ENCODE assay signal across 12 mouse cellular contexts in the genomic region with DNA sequence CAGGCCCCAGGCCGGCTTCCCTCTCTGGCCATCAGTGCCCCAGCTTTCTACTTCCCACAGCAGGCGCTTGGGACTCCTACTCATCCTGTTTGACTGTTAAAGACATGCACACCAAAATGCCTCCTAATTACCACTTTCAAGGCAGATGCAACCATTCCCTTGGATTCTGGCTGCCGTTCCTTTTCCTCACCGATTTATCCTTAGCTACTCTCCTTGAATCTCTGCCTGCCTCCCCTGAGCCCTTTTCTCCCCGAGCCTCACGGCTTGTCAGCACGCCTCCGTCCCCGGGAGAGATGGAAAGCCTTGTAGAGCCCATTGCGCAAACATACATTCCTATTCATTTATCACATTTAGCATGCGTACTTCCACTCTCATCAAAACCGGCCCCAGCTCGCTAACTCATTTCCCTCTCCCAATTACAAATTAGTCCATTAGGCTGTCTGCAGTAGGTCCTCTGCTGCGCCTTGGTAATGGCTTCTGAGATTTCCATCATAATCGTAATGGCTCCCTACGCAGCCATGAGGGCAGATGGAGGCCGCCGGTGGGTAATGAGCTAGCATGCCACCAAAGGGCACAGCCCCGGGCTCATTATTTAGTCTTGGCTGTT.
DNase-seq lines count a peak whose midpoint lies in the region; ATAC-seq and TF ChIP-seq lines count a peak whose summit lies in the region.
"Had no signal": no experiment of that assay in that cellular context is flagged by ENCODE, and none has a peak within 500 bp of the region (broad histone marks: within the 10 kb centered on the region; RNA-seq: fewer than 3 reads in every experiment).

No protein-coding gene starts in this region.

- H3K9me3 ChIP-seq in hindbrain, embryonic 11.5 days (ENCODE audit: control insufficient read depth, low read length), result no peaks in the 10 kb centered on the region
- H3K9me3 ChIP-seq in hindbrain, embryonic 10.5 days, result 0 out of 2 replicates have a peak, but pooled peaks cover 5% of the 10 kb centered on the region
- peaks cover 3% of the 10 kb centered on the region; the same call in 1 of the 2 replicates for H3K9me3 ChIP-seq in hindbrain, embryonic 13.5 days
- H3K9me3 ChIP-seq in midbrain, embryonic 16.5 days (replicated peaks; ENCODE audit: control insufficient read depth, low read length, poor library complexity, severe bottlenecking), result no peaks in the 10 kb centered on the region
- H3K9me3 ChIP-seq: embryonic facial prominence, embryonic 13.5 days had no signal

- no peak overlapping the region for H3K9ac ChIP-seq in hindbrain, embryonic 11.5 days (ENCODE audit: low read depth, low read length)
- H3K9ac ChIP-seq in hindbrain, embryonic 13.5 days, result 0 out of 2 replicates have a peak overlapping the region, but pooled peaks have one; percentile 29
- H3K9ac ChIP-seq in midbrain, embryonic 16.5 days (ENCODE audit: low read depth, low read length), result no peak overlapping the region
- H3K9ac ChIP-seq: embryonic facial prominence, embryonic 13.5 days had no signal

- ATAC-seq in hindbrain, embryonic 11.5 days (ENCODE audit: low FRiP score), result peak; percentile 70
- ATAC-seq in hindbrain, embryonic 13.5 days (ENCODE audit: low FRiP score), result peak; percentile 87
- peak; percentile 66; the same call in 1 of the 2 replicates for ATAC-seq in midbrain, embryonic 16.5 days

- H3K27ac ChIP-seq in hindbrain, embryonic 11.5 days (ENCODE audit: low read depth, low read length), result peak overlapping the region; percentile 37; the same call in 1 of the 2 replicates
- no peak overlapping the region for H3K27ac ChIP-seq in hindbrain, embryonic 10.5 days
- H3K27ac ChIP-seq in hindbrain, embryonic 13.5 days, result peak overlapping the region; percentile 89
- peak overlapping the region; percentile 60 for H3K27ac ChIP-seq in midbrain, embryonic 16.5 days (ENCODE audit: low read length)
- H3K27ac ChIP-seq: embryonic facial prominence, embryonic 13.5 days had no signal

- WGBS in hindbrain, embryonic 11.5 days, result 66% methylated on average over 19 of the region's 19 CpGs
- WGBS in hindbrain, embryonic 10.5 days, result 83% methylated on average over 19 of the region's 19 CpGs
- WGBS in hindbrain, embryonic 13.5 days, result 42% methylated on average over 19 of the region's 19 CpGs
- WGBS in midbrain, embryonic 16.5 days, result 37% methylated on average over 19 of the region's 19 CpGs

- no peak for TF ChIP-seq POLR2A in brain, embryonic 14.5 days (IDR thresholded peaks at IDR 0.05; ENCODE audit: borderline replicate concordance, extremely low read depth, insufficient read depth, insufficient read length, poor library complexity, severe bottlenecking)

- DNase-seq in hindbrain, embryonic 11.5 days (ENCODE audit: low spot score), result peak; percentile 34
- no peak for DNase-seq in hindbrain, embryonic 10.5 days (ENCODE audit: low spot score)
- DNase-seq in brain, embryonic 14.5 days (ENCODE audit: low read depth), result peak; percentile 93
- no peak for DNase-seq in adrenal gland, adult 8-10 months
- no peak for DNase-seq in embryo, embryonic 10.5 days (ENCODE audit: low spot score)
- DNase-seq in embryo, embryonic 9.5 days (ENCODE audit: extremely low spot score), result no peak
- DNase-seq: adrenal gland, adult 2 months; gastrocnemius, postnatal 10 days; kidney, adult 2 months had no signal

- no peak overlapping the region for H3K4me3 ChIP-seq in hindbrain, embryonic 11.5 days (ENCODE audit: low read depth, low read length)
- H3K4me3 ChIP-seq in hindbrain, embryonic 10.5 days, result no peak overlapping the region
- H3K4me3 ChIP-seq in hindbrain, embryonic 13.5 days, result no peak overlapping the region
- no peak overlapping the region for H3K4me3 ChIP-seq in midbrain, embryonic 16.5 days (ENCODE audit: low read depth, low read length)
- H3K4me3 ChIP-seq: embryonic facial prominence, embryonic 13.5 days had no signal

- peaks cover 1% of the 10 kb centered on the region for H3K4me1 ChIP-seq in hindbrain, embryonic 11.5 days (replicated peaks; ENCODE audit: control insufficient read depth, insufficient read depth, low read length)
- H3K4me1 ChIP-seq in hindbrain, embryonic 10.5 days (replicated peaks), result peaks cover 20% of the 10 kb centered on the region
- peaks cover 58% of the 10 kb centered on the region for H3K4me1 ChIP-seq in hindbrain, embryonic 13.5 days (replicated peaks)
- H3K4me1 ChIP-seq in midbrain, embryonic 16.5 days (ENCODE audit: control insufficient read depth, insufficient read depth, low read length), result peaks cover 12% of the 10 kb centered on the region

- no peak overlapping the region for H3K4me2 ChIP-seq in hindbrain, embryonic 11.5 days (replicated peaks; ENCODE audit: low read depth, low read length)
- peak overlapping the region; percentile 11 for H3K4me2 ChIP-seq in hindbrain, embryonic 13.5 days
- H3K4me2 ChIP-seq in midbrain, embryonic 16.5 days (ENCODE audit: low read length), result no peak overlapping the region
- H3K4me2 ChIP-seq: embryonic facial prominence, embryonic 13.5 days had no signal

- H3K36me3 ChIP-seq in hindbrain, embryonic 11.5 days (ENCODE audit: control insufficient read depth, insufficient read depth, low read length), result no peaks in the 10 kb centered on the region
- peaks cover 12% of the 10 kb centered on the region for H3K36me3 ChIP-seq in hindbrain, embryonic 10.5 days
- H3K36me3 ChIP-seq in hindbrain, embryonic 13.5 days, result peaks cover 9% of the 10 kb centered on the region
- no peaks in the 10 kb centered on the region for H3K36me3 ChIP-seq in midbrain, embryonic 16.5 days (ENCODE audit: control insufficient read depth, insufficient read depth, low read length)

- no peak for TF ChIP-seq CTCF in brain, embryonic 14.5 days (IDR thresholded peaks at IDR 0.05; ENCODE audit: borderline replicate concordance, extremely low read depth, insufficient read depth, insufficient read length)

- H3K27me3 ChIP-seq in hindbrain, embryonic 11.5 days (ENCODE audit: control insufficient read depth, insufficient read depth, low read length), result no peaks in the 10 kb centered on the region
- H3K27me3 ChIP-seq in hindbrain, embryonic 10.5 days (ENCODE audit: insufficient read depth, poor library complexity, severe bottlenecking), result peaks cover 8% of the 10 kb centered on the region; the same call in 1 of the 2 replicates
- H3K27me3 ChIP-seq in hindbrain, embryonic 13.5 days, result 0 out of 2 replicates have a peak, but pooled peaks cover 2% of the 10 kb centered on the region
- no peaks in the 10 kb centered on the region for H3K27me3 ChIP-seq in midbrain, embryonic 16.5 days (ENCODE audit: control insufficient read depth, insufficient read depth, low read depth, low read length)
- H3K27me3 ChIP-seq: embryonic facial prominence, embryonic 13.5 days had no signal

Comparison
In these comparisons a context has a peak if more than half of its experiments do, and no peak if none do; other contexts are left out.
1. DNase-seq: peak in hindbrain, embryonic 11.5 days (single experiment) and brain, embryonic 14.5 days (single experiment); none in hindbrain, embryonic 10.5 days (single experiment), adrenal gland, adult 8-10 months (single experiment), embryo, embryonic 10.5 days (single experiment) and embryo, embryonic 9.5 days (single experiment).
2. Peak in every context shown above with its lines, with median percentiles within 50 percentile points of each other: ATAC-seq.